Mouse (Mus musculus) E14TG2a.4 (cell line): ENCODE data around the gene Gm156.

Experiments used
- CTCF ChIP-seq: conservative IDR thresholded peaks from 2 replicates; pipeline ENCODE4 v1.5.1; 2014; ENCODE audit warnings: low read length
- NANOG ChIP-seq: IDR thresholded peaks from 2 replicates; pipeline ENCODE4 v1.6.1; 2014; ENCODE audit warnings: borderline replicate concordance, low read length, mixed read lengths

DNA sequence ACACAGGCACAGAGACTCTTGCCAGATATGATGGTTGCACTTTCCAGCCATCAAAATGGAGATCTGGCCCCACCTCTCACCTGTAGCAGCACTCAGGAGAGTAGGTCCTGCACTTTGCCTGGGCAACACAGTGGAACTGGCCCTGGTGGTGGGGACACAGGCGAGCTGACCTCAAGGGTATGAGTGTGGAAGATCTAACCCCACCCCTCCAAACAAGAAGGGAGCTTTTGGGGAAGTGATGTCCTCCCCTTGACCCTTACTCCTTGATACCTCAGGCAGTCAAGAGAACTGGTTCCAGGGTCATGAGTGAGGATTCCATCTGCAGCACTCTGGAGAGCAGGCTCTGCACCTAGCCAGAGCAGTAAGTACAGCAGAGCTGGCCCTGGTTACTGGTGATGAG, 62.7 kb downstream of the Gm156 start:
- TF ChIP-seq CTCF (no peak), NANOG (no peak)
